Mouse (Mus musculus): ENCODE measurements around the gene Gm6020.
"Not testable (repeated sequence)": the region's sequence is repeated elsewhere in the genome, so short reads cannot be mapped to it uniquely, and the experiment has no call there.

GRCm38 (mm10) chr19:61207506-61207905, 23.8 kb downstream of the Gm6020 start:
- not testable (repeated sequence) for TF ChIP-seq EP300 (optimal IDR thresholded peaks at IDR 0.05); CTCF (IDR thresholded peaks at IDR 0.05; ENCODE audit: low read depth)

Measured in stomach, postnatal 0 days (tissue).